Mouse (Mus musculus) monocyte, adult 2 months (primary cell): Measurements from ENCODE around the gene Zscan20.
"Not testable (repeated sequence)": the region's sequence is repeated elsewhere in the genome, so short reads cannot be mapped to it uniquely, and the experiment has no call there.

Experiments
- DNase-seq, 2 experiments: peaks; one replicate each; pipeline ENCODE4 v3.0.0; 2022; ENCODE audit warnings: low spot score in 2 of 2, low read depth in 1 of 2

The Zscan20 gene

DNA sequence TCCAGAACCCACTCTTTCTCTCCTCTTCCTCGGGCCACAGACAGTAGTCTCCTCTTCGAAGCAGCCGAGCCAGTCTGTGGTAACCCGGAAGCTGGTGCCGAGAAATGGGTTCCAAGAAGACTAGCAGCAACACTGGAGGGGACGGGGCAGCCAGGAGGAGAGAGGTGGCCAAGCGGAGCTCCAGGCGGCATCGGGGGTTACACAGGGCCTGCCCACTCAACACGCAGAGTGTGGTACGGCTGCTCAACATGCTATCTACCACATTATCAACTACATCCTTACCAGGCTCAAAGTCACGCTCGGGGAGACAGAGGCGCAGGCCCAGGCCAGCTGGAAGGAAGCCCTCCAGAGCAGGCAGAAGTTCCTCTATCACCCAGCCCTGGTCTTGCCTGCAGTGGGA, 5.9 kb upstream of the Zscan20 start:
- DNase-seq: no peak

DNA sequence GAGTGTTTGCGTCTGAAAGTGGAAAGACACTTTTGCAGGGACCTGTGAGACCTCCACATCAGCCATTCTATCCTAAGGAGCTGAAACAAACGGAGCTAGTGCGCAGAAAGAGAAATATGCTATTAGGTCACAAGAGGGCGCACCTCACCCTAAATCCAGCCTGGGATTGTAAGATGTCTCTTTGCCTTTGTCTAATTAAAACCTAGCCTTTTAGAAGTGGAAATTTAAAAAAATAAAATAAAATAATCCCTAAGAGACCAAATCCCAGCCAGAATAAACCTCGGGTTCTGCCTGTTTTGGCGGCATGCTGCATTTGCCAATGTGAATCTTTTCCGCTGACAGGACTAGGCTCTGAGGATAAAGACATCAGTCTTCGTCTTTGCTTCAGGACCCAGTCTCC, 3.4 kb upstream of the Zscan20 start:
- DNase-seq: no peak

DNA sequence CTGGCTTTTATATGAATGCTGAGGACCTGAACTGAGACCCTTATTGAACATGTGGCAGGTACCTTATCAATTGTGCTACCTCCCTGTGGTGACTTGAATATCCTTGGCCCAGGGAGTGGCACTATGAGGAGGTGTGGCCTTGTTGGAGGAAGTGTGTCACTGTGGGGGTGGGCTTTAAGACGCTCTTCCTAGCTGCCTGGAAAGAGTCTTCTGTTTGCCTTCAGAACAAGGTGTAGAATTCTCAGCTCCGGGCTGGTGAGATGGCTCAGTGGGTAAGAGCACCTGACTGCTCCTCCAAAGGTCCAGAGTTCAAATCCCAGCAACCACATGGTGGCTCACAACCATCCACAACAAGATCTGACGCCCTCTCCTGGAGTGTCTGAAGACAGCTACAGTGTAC, 1.8 kb upstream of the Zscan20 start:
- DNase-seq: not testable (repeated sequence)

DNA sequence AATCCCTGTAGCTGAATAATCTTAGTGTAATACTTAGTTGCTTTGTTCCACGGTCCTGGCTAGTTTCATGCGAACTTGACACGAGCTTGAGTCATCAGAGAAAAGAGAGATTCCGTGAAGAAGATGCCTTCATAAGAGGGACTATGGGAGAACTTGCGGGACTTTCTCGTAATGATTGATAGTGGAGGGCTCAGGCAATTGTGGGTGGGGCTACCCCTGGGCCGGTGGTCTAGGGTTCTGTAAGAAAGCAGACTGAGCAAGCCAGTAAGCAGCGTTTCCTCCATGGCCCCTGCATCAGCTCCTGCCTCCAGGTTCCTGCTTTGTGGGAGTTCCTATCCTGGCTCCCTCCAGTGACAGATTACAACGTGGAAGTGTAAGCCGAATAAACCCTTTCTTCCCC, 808 bp upstream of the Zscan20 start:
- DNase-seq: no peak

DNA sequence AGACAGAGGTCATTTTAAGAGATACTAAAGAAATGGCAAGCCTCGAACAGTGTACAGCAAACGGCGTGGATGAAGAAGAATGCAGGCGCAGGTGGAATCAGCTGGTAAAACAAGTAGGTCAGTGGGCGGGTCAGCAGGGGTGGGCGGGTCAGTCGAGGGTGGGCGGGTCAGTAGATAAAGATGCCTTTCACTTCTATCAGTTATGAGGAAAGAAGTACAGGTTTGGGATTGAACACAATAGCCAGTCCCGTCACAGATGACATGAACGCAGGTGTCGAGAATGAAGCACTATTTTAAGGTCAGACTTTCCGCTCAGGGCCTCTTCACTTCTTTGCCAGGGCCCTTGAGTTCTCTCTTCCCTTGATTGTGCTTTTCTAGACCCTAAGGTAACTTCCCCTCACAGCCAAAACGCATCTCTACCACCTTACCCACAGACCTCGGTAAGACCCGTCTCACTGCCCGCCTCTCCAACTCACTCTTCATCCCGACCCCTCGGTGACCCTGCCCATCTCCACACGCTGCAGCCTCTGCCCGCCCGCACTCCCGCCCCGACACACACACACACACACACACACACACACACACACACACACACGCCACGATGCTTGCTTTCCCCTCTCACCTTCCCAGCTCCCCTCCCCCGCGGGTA, 498 bp downstream of the Zscan20 start:
- DNase-seq: no peak

DNA sequence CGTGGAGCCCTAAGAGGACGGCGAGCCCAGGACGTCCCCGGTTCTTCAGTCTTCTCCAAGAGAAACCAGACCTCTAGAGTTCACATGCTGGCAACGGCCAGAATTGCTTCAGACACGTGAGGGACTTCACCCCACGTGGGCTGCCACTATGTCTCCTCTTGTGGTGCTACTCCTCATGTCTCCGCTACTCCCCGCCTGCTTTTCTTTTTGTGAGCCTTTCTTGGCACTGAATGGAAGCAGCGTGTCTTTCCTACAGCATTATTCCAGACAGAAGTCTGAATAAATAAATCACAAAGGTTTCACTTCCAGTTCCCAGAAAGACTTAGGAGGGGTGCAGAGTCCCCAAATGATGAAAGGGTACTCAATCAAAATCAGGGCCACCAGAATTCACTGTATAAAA, 2.2 kb downstream of the Zscan20 start:
- DNase-seq: no peak

DNA sequence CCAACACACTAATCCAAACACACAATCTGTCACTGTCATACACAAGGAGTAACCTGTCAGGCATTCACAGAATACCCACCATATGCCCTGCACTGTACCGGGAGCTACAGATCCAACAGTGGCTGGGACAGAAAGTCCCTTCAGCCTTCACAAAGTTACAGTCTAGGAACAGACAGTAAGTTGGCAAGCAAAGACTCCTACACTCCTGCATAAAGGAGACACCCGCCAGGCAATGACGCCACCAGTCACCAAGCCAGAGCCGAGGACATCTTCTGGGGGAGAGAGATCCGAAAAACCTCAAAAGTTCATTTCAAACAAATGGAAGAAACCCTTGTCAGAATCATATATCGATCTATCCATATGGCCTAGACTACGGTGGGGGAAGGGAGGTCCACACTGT, 3.3 kb downstream of the Zscan20 start:
- no peak for DNase-seq

DNA sequence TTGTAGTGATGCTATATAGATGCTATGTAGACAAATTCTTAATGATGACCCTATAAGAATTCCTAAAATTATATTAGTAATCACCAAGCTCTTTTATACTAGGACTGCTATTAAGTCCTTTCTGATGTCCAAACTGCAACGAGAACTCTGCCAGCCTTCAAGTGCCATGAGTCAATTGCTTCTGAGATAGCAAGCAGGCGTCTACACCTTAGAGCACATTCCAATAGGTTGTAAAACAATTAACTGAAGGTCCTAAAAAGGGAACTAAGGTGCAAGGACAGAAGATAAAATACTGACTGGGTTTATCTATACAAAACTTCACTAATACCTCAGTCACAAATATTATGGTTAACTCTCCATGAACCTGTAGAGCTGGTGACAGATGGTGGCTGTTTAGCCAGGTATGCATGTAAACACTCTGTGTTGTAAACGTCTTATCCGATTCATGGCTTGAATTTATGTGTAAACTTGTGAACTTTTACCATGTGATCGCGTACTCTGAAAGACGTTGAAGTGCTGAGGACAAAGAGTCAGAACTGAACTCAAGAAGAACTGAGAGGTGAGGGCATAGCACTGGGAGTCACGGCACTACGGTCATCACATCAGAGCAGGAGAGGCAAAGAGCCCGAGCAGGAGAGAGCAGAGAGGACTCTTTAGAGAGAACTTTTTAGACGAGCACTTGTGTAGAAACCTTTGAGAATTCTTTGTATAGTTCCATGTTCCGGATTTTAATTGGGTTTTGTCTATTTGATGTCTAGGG, 11.9 kb downstream of the Zscan20 start:
- DNase-seq: no peak

DNA sequence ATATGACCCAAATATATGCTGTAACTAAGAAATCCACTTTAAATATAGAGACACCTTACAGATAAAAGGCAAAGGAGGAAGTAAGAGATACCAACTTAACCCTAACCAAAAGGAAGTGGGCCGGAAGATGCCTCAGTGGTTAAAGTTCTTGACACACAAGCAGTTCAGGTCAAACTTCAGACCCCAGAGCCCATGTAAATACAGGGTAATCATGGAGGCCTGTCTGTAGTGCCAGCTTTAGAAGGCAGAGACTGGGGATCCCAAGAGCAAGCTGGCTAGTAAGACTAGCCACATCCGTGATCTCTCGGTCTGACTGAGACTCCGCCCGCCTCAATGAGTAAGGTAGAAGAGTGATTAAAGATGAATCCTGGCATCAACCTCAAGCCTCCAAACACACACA, 15.8 kb downstream of the Zscan20 start:
- DNase-seq: no peak

DNA sequence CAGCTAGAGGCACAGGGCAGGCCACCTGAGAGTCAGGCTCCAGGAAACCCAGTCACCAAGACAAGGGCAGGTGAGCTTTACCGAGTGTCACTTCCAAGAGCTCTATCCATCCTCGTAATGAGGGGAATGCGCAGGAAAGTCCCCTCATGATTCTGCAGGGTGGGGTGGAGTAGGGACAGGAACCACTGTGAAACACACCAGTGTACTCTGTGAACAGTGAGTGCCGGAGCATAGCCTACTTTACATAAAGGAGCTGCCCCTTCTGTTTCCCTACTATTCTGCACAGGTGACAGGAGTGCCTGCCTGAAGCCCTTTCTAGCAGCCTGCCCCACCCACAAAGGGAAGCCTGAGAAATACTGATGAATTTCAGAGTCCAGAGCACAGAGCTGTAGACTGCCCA, 16.6 kb downstream of the Zscan20 start:
- DNase-seq: no peak

DNA sequence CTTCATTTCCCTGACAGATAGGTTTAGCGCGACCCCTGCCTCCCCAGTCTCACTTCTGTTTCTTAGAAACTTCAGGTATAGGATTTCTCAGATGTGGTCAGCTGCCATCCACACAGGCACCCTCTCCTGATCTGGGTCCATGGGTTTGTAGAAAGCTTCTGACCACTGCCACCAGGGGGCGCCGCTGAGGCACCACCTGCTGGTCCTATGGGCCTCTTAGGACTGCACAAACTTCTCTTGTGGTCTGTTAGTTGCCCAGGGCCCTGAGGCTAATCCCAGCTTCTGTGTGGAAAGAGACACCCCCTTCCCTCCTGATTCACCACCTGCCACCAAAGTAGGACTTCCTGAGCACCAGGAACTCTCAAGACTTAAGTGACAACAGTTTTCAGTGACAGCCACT, 30.7 kb downstream of the Zscan20 start:
- DNase-seq: no peak

DNA sequence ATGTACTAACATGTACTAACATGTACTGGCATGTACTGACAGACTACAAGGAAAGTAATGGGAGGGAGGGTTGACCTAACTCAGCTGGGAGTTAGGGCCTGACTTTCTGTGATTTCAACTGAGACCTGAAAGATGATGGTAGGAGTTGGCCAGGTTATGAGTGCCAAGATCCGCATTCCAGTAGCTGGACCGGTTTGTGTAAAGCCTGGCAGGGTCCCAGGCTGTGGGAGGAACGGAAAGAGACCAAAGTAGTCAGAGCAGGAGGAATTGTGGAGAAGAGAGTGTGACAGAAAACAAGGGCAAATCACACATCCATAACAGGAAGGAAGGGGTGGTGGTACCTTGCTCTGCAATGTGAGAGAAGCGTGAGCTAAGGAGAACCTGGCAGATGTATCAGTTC, 34.1 kb downstream of the Zscan20 start:
- no peak for DNase-seq

DNA sequence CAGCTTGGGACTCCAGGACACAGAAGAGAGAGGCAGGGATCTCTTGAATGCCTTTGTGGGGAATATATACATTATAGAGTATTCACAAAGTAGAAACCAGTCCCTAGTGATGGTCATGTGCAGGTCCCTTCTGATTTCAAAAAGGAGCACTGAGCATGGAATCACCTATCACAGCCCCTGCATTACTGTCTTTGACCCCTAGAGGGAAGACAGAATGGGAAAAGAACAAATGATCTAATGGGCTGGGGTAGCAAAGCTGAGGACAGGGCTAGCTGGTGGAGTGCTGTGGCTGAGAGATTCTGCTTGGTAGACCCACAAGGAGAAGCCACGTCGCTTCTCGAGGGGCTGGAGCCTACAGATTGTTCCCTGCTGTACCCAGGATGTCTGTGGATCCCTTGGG, 49.6 kb downstream of the Zscan20 start:
- no peak for DNase-seq

DNA sequence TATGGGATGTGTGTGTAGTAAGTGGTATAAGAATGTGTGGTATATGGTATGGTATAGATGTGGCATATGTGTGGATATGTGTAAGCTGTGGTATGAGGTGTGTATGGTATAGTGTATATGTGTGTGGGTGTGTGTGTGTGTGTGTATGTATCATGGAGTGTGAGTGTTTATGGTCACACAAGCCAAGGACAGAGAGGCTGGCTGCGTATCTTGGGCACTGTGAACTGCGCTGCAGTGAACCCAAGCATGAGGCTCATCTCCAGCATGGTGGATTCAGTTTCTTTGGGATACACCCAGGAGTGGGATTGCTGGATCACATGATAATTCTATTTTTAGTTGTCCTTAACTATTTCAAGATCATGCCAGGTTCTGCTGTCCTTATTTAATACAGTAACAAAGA, 55.7 kb downstream of the Zscan20 start:
- DNase-seq: no peak

DNA sequence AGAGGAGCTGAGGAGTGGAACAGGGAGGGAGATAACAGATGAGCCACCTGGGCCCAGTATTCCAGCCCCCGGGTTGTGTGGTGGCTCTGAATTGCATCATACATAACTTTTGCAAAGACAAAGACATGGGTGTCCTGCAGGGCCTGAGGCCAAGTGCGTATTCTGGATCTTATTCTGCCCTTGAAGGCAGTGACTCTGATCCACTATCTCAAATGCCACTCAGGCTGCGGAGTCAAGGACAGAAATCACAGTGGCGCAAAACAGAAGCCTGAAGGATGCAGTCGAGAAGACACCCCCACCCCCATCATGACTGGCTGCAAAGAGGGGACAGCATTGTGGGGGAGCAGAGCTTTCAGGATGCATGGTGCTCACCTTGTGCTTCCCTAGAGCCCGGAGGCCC, 59.1 kb downstream of the Zscan20 start:
- DNase-seq: no peak

DNA sequence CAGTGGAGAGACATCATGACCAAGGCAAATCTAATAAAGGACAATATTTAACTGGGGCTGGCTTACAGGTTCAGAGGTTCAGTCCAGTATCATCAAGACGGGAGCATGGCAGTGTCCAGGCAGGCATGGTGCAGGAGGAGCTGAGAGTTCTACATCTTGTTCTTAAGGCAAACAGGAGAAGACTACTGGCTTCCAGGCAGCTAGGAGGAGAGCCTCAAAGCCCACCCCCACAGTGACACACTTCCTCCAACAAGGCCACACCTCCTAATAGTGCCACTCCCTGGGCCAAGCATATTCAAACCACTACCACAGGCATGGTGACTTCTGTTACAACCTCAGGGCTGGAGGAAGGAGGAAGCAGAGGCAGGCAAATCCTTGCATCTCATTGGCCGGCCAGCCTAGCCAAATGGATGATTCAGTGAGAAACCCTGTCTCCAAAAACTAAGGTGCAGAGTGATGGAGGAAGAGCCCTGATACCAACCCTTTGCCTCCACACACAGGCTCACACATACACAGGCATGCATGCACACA, 65.9 kb downstream of the Zscan20 start:
- DNase-seq: not testable (repeated sequence)

DNA sequence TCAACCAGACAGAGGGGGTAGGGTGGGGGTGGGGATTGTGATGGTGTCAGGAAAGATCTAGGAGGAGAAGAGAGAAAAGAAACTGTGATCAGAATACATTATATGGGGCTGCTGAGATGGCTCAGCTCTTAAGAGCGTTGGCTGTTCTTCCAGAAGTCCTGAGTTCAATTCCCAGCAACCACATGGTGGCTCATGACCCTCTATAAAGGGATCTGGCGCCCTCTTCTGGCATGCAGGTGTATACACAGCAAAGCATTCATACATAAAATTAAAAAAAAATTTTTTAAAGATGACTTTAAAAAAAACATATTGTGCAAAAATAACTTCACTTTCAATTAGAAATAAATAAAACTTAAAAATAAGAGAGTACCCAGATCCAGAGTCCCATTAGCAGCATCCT, 66.5 kb downstream of the Zscan20 start:
- DNase-seq: no peak
